Mouse (Mus musculus) intestine, embryonic 16.5 days (tissue): ENCODE measurements at regions not wholly inside any gene's neighbourhood (a gene's known extent, or its start where the extent isn't known, plus 50 kb on each side); places are given as distances from the start of the nearest gene placed in this dataset.

Experiments used
- ATAC-seq: fragments of 200-750 bp; cut with Nextera tagmentation; 2 replicates; pipeline ENCODE4 v1.8.0; 2017; ENCODE audit warnings: moderate TSS enrichment, moderate library complexity
- H3K27ac ChIP-seq: fragments of 300-500 bp; sonication (generic); 2 replicates; pipeline ENCODE4 v1.5.1; 2014; ENCODE audit warnings: mild to moderate bottlenecking, low read length
- H3K27me3 ChIP-seq: fragments of 300-500 bp; sonication (generic); replicated peaks from 2 replicates; pipeline ENCODE4 v1.6.1; 2014; ENCODE audit warnings: low read length, control low read depth, mixed read lengths; ENCODE audit not compliant: control insufficient read depth, insufficient read depth
- H3K36me3 ChIP-seq: fragments of 300-500 bp; sonication (generic); 2 replicates; pipeline ENCODE4 v1.6.1; 2014; ENCODE audit warnings: low read length, control low read depth; ENCODE audit not compliant: control insufficient read depth, insufficient read depth
- H3K4me1 ChIP-seq: fragments of 300-500 bp; sonication (generic); 2 replicates; pipeline ENCODE4 v1.6.1; 2014; ENCODE audit warnings: low read length, control low read depth, mixed read lengths; ENCODE audit not compliant: control insufficient read depth, insufficient read depth
- H3K4me2 ChIP-seq: fragments of 300-500 bp; sonication (generic); 2 replicates; pipeline ENCODE4 v1.6.1; 2014; ENCODE audit warnings: low read depth, low read length, control low read depth
- H3K4me3 ChIP-seq: fragments of 300-500 bp; sonication (generic); 2 replicates; pipeline ENCODE4 v1.5.1; 2014; ENCODE audit warnings: mild to moderate bottlenecking, low read length
- H3K9ac ChIP-seq: fragments of 300-500 bp; sonication (generic); 2 replicates; pipeline ENCODE4 v1.6.1; 2014; ENCODE audit warnings: low read depth, low read length
- H3K9me3 ChIP-seq: fragments of 300-500 bp; sonication (generic); 2 replicates; pipeline ENCODE4 v1.6.1; 2016; ENCODE audit warnings: low read length, control low read depth; ENCODE audit not compliant: control insufficient read depth
- WGBS: fragments of 180-500 bp; shearing (Covaris S2); extraction: QIAGEN DNeasy Blood & Tissue Kit; methylation state at CpG from one replicate; pipeline ENCODE4 v1.1.7; 2014; 5-methylcytosine and 5-hydroxymethylcytosine counted together

GRCm38 (mm10) chr5:39126270-39126691 lies 249.7 kb upstream of the Clnk start:
- H3K9ac ChIP-seq, result no peak overlapping the region
- no peak overlapping the region for H3K27ac ChIP-seq
- no peaks in the 10 kb centered on the region for H3K9me3 ChIP-seq
- H3K4me1 ChIP-seq, result no peaks in the 10 kb centered on the region
- H3K36me3 ChIP-seq, result no peaks in the 10 kb centered on the region
- no peak for ATAC-seq
- H3K4me2 ChIP-seq, result no peak overlapping the region
- H3K4me3 ChIP-seq, result no peak overlapping the region
- H3K27me3 ChIP-seq, result no peaks in the 10 kb centered on the region
- 61% methylated on average over 2 of the region's 2 CpGs for WGBS

GRCm38 (mm10) chr5:39110336-39110735 lies 233.7 kb upstream of the Clnk start:
- no peak overlapping the region for H3K4me2 ChIP-seq
- no peaks in the 10 kb centered on the region for H3K36me3 ChIP-seq
- H3K27ac ChIP-seq, result no peak overlapping the region
- no peaks in the 10 kb centered on the region for H3K9me3 ChIP-seq
- no peak overlapping the region for H3K9ac ChIP-seq
- WGBS, result 67% methylated on average over 1 of the region's 1 CpGs
- ATAC-seq, result no peak
- H3K27me3 ChIP-seq, result no peaks in the 10 kb centered on the region
- no peaks in the 10 kb centered on the region for H3K4me1 ChIP-seq
- H3K4me3 ChIP-seq, result no peak overlapping the region

- no peak overlapping the region for H3K27ac ChIP-seq
- no peak overlapping the region for H3K4me2 ChIP-seq
- no peak overlapping the region for H3K9ac ChIP-seq
- no peak overlapping the region for H3K4me3 ChIP-seq
- 80% methylated on average over 3 of the region's 3 CpGs for WGBS
- no peak for ATAC-seq
- H3K27me3 ChIP-seq, result no peaks in the 10 kb centered on the region
- H3K4me1 ChIP-seq, result no peaks in the 10 kb centered on the region
- no peaks in the 10 kb centered on the region for H3K36me3 ChIP-seq
- H3K9me3 ChIP-seq, result no peaks in the 10 kb centered on the region
Measured at GRCm38 (mm10) chr5:39109526-39109925, 232.9 kb upstream of the Clnk start.

GRCm38 (mm10) chr5:39099113-39099512 lies 222.5 kb upstream of the Clnk start:
- no peaks in the 10 kb centered on the region for H3K27me3 ChIP-seq
- H3K27ac ChIP-seq, result no peak overlapping the region
- H3K4me1 ChIP-seq, result no peaks in the 10 kb centered on the region
- ATAC-seq, result no peak
- H3K9me3 ChIP-seq, result no peaks in the 10 kb centered on the region
- H3K9ac ChIP-seq, result no peak overlapping the region
- H3K4me3 ChIP-seq, result no peak overlapping the region
- WGBS, result 55% methylated on average over 5 of the region's 5 CpGs
- H3K36me3 ChIP-seq, result no peaks in the 10 kb centered on the region
- no peak overlapping the region for H3K4me2 ChIP-seq

GRCm38 (mm10) chr5:39094875-39095274 lies 218.3 kb upstream of the Clnk start:
- H3K4me2 ChIP-seq, result no peak overlapping the region
- no peak for ATAC-seq
- no peaks in the 10 kb centered on the region for H3K36me3 ChIP-seq
- no peaks in the 10 kb centered on the region for H3K4me1 ChIP-seq
- no peak overlapping the region for H3K4me3 ChIP-seq
- no peak overlapping the region for H3K27ac ChIP-seq
- H3K27me3 ChIP-seq, result no peaks in the 10 kb centered on the region
- 81% methylated on average over 3 of the region's 3 CpGs for WGBS
- no peaks in the 10 kb centered on the region for H3K9me3 ChIP-seq
- no peak overlapping the region for H3K9ac ChIP-seq

GRCm38 (mm10) chr5:39076555-39077178 lies 200.1 kb upstream of the Clnk start:
- no peak overlapping the region for H3K9ac ChIP-seq
- no peak overlapping the region for H3K4me3 ChIP-seq
- no peaks in the 10 kb centered on the region for H3K36me3 ChIP-seq
- no peaks in the 10 kb centered on the region for H3K4me1 ChIP-seq
- H3K27me3 ChIP-seq, result no peaks in the 10 kb centered on the region
- 60% methylated on average over 11 of the region's 11 CpGs for WGBS
- no peak for ATAC-seq
- H3K9me3 ChIP-seq, result no peaks in the 10 kb centered on the region
- no peak overlapping the region for H3K4me2 ChIP-seq
- no peak overlapping the region for H3K27ac ChIP-seq

- no peak overlapping the region for H3K4me2 ChIP-seq
Measured at GRCm38 (mm10) chr5:39069683-39070082, 193.1 kb upstream of the Clnk start.

GRCm38 (mm10) chr5:39063061-39063460 lies 186.4 kb upstream of the Clnk start:
- Histone ChIP-seq H3K27ac (no peak overlapping the region), H3K9me3 (no peaks in the 10 kb centered on the region), H3K4me2 (no peak overlapping the region), H3K4me1 (no peaks in the 10 kb centered on the region), H3K27me3 (no peaks in the 10 kb centered on the region), H3K4me3 (no peak overlapping the region), H3K9ac (no peak overlapping the region), H3K36me3 (no peaks in the 10 kb centered on the region)
- ATAC-seq, result no peak
- 90% methylated on average over 3 of the region's 3 CpGs for WGBS

More at GRCm38 (mm10) chr5:39069683-39070082, 193.1 kb upstream of the Clnk start:
- no peaks in the 10 kb centered on the region for H3K27me3 ChIP-seq
- no peaks in the 10 kb centered on the region for H3K36me3 ChIP-seq
- no peak for ATAC-seq
- no peak overlapping the region for H3K4me3 ChIP-seq
- no peaks in the 10 kb centered on the region for H3K4me1 ChIP-seq
- H3K27ac ChIP-seq, result no peak overlapping the region
- no peaks in the 10 kb centered on the region for H3K9me3 ChIP-seq
- 41% methylated on average over 3 of the region's 3 CpGs for WGBS
- H3K9ac ChIP-seq, result no peak overlapping the region

- Histone ChIP-seq H3K36me3 (no peaks in the 10 kb centered on the region), H3K9ac (no peak overlapping the region), H3K4me2 (no peak overlapping the region), H3K4me3 (no peak overlapping the region), H3K9me3 (no peaks in the 10 kb centered on the region), H3K4me1 (no peaks in the 10 kb centered on the region), H3K27ac (no peak overlapping the region), H3K27me3 (no peaks in the 10 kb centered on the region)
- 76% methylated on average over 8 of the region's 8 CpGs for WGBS
- no peak for ATAC-seq
Measured at GRCm38 (mm10) chr5:39052490-39053250, 176.1 kb upstream of the Clnk start.
